In genomic region chr1:79682936-79683335, GRCm38 (mm10) we compare ENCODE assay signal across 12 mouse cellular contexts. TPM values are rescaled to one million over a fixed set of nuclear protein-coding genes. Genes with fewer than 3 reads are reported as not detected.
DNase-seq lines count a peak whose midpoint lies in the region; ATAC-seq and TF ChIP-seq lines count a peak whose summit lies in the region.
"Had no signal": no experiment of that assay in that cellular context is flagged by ENCODE, and none has a peak within 500 bp of the region (broad histone marks: within the 10 kb centered on the region; RNA-seq: fewer than 3 reads in every experiment).

No protein-coding gene starts in this region.

- intact Hi-C loops in left cerebral cortex, adult 2 months (cut with DNase I) = loop anchor here (1.0 to 5.0 kb wide), 2 partner anchors 959 to 1156 kb away; no protein-coding TSS in a partner anchor
- intact Hi-C loops in left cerebral cortex, postnatal 36 days (cut with DNase I) = loop anchor here (2.0 kb wide), 1 partner anchor 958 kb away; no protein-coding TSS in a partner anchor

- H3K27ac ChIP-seq in left cerebral cortex, adult 2 months = no peak overlapping the region
- no peak overlapping the region for H3K27ac ChIP-seq in neural tube, embryonic 15.5 days (replicated peaks)
- H3K27ac ChIP-seq: hindbrain, embryonic 13.5 days; lung, embryonic 15.5 days; neural tube, embryonic 12.5 days had no signal

- H3K9me3 ChIP-seq in neural tube, embryonic 15.5 days (replicated peaks) = no peaks in the 10 kb centered on the region
- H3K9me3 ChIP-seq: hindbrain, embryonic 13.5 days; lung, embryonic 15.5 days; neural tube, embryonic 12.5 days had no signal

- H3K4me2 ChIP-seq in neural tube, embryonic 15.5 days = no peak overlapping the region
- H3K4me2 ChIP-seq: hindbrain, embryonic 13.5 days; lung, embryonic 15.5 days; neural tube, embryonic 12.5 days had no signal

- TF ChIP-seq CTCF in left cerebral cortex, adult 2 months (IDR thresholded peaks at IDR 0.05) = peak; percentile 68

- H3K36me3 ChIP-seq in neural tube, embryonic 15.5 days = no peaks in the 10 kb centered on the region
- H3K36me3 ChIP-seq: hindbrain, embryonic 13.5 days; lung, embryonic 15.5 days; neural tube, embryonic 12.5 days had no signal

- DNase-seq in left cerebral cortex, adult 2 months (ENCODE audit: extremely low spot score in 1 of 2, low spot score in 2 of 2) = no peak
- DNase-seq in left cerebral cortex, postnatal 36 days (ENCODE audit: low spot score in 2 of 2) = no peak
- peak; percentile 21 for DNase-seq in MN1 (ENCODE audit: low spot score)
- no peak for DNase-seq in neural tube, embryonic 10.5 days (ENCODE audit: extremely low spot score, low spot score)
- DNase-seq: cerebellum, adult 11 months; layer of hippocampus, postnatal 36 days had no signal

- H3K27me3 ChIP-seq in neural tube, embryonic 15.5 days (replicated peaks) = no peaks in the 10 kb centered on the region
- H3K27me3 ChIP-seq: hindbrain, embryonic 13.5 days; lung, embryonic 15.5 days; neural tube, embryonic 12.5 days had no signal

- H3K9ac ChIP-seq in neural tube, embryonic 15.5 days (replicated peaks) = no peak overlapping the region
- H3K9ac ChIP-seq: hindbrain, embryonic 13.5 days; lung, embryonic 15.5 days; neural tube, embryonic 12.5 days had no signal

- ATAC-seq in CD4-positive, CD25-positive, alpha-beta regulatory T cell, adult 4 months = peak; percentile 48
- peak; percentile 33; the same call in 1 of the 2 replicates for ATAC-seq in megakaryocyte progenitor cell, adult 5-6 weeks (replicated peaks; ENCODE audit: poor library complexity)
- ATAC-seq in neural tube, embryonic 15.5 days (ENCODE audit: low FRiP score) = no peak

- WGBS in neural tube, embryonic 15.5 days = 11% methylated on average over 5 of the region's 5 CpGs

- no peaks in the 10 kb centered on the region for H3K4me1 ChIP-seq in neural tube, embryonic 15.5 days
- H3K4me1 ChIP-seq: hindbrain, embryonic 13.5 days; lung, embryonic 15.5 days; neural tube, embryonic 12.5 days had no signal

- no peak overlapping the region for H3K4me3 ChIP-seq in left cerebral cortex, adult 2 months
- H3K4me3 ChIP-seq in neural tube, embryonic 15.5 days (replicated peaks) = no peak overlapping the region
- H3K4me3 ChIP-seq: hindbrain, embryonic 13.5 days; lung, embryonic 15.5 days; neural tube, embryonic 12.5 days had no signal

RNA-seq across cellular contexts. Expression of gene Ap1s3, which starts 11.2 kb away (rescaled TPM):
- 1 to 10 TPM; 4.8 to 5.9 TPM for total RNA-seq in left cerebral cortex, adult 2 months (2021)
- 1 to 10 TPM; 2.5 to 4.4 TPM for total RNA-seq in left cerebral cortex, postnatal 36 days (2021)
- 1 to 10 TPM; 1.2 to 2.5 TPM for polyA plus RNA-seq in CD4-positive, CD25-positive, alpha-beta regulatory T cell, adult 4 months (2017; shearing (Covaris generic))
- total RNA-seq in megakaryocyte progenitor cell, adult 5-6 weeks (2015) = 16.8 and 19.7 TPM in 2 replicates
- 2.5 and 4.6 TPM in 2 replicates for total RNA-seq in megakaryocyte progenitor cell, adult 5-6 weeks (2017)
- 0.13 and 0.95 TPM in 2 replicates for polyA plus RNA-seq in neural tube, embryonic 15.5 days (2015; fragmentation: Nextera tagmentation; extraction: Ambion mirVana)
- polyA plus RNA-seq: hindbrain, embryonic 13.5 days; neural tube, embryonic 12.5 days had no signal
